Mouse (Mus musculus): ENCODE results near the gene Nuak1. TPM values are rescaled to one million over a fixed set of nuclear protein-coding genes. Genes with fewer than 3 reads are reported as not detected.

Gene Nuak1
- polyA plus RNA-seq, 1 experiment, result 43.7 TPM

DNA sequence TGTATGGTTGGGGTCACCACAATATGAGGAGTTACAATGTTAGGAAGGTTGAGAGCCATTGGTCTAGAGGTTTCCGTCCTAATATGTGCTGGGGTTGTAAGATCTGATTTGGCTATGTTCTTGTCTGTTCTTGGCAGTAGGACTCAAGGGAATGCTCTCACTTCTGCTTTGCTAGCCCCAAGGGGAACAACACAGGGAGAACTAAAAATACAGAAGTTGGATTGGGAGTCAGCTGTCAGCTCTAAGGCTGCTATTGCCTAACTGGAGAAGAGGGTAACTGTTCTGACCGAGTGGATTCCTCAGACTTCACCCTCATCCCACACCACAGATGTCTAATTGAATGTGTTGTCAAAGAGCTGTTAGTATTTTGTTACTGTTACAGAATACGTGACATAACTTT is 101.6 kb downstream of the Nuak1 start:
- no peak overlapping the region for H3K27ac ChIP-seq (ENCODE audit: insufficient read depth, low read length)
- no peaks in the 10 kb centered on the region; the same call in 1 of the 2 replicates for H3K4me1 ChIP-seq (ENCODE audit: control insufficient read depth, insufficient read depth, low read length)
- no peak overlapping the region for H3K4me3 ChIP-seq (ENCODE audit: insufficient read depth, low read length)
- TF ChIP-seq POLR2A (IDR thresholded peaks at IDR 0.05; ENCODE audit: extremely low read depth, insufficient read depth, low read length), result no peak
- TF ChIP-seq CTCF (IDR thresholded peaks at IDR 0.05; ENCODE audit: extremely low read depth, insufficient read depth, low read length), result no peak

- Histone ChIP-seq H3K4me1 (ENCODE audit: control insufficient read depth, insufficient read depth, low read length) (no peaks in the 10 kb centered on the region; the same call in 1 of the 2 replicates), H3K27ac (ENCODE audit: insufficient read depth, low read length) (no peak overlapping the region), H3K4me3 (ENCODE audit: insufficient read depth, low read length) (no peak overlapping the region)
- TF ChIP-seq CTCF (IDR thresholded peaks at IDR 0.05; ENCODE audit: extremely low read depth, insufficient read depth, low read length) (no peak), POLR2A (IDR thresholded peaks at IDR 0.05; ENCODE audit: extremely low read depth, insufficient read depth, low read length) (no peak)
These were observed 105.0 kb downstream of the Nuak1 start for GRCm38 (mm10) chr10:84335441-84335840.

- no peak overlapping the region for H3K27ac ChIP-seq (ENCODE audit: insufficient read depth, low read length)
- TF ChIP-seq POLR2A (IDR thresholded peaks at IDR 0.05; ENCODE audit: extremely low read depth, insufficient read depth, low read length) (no peak), CTCF (IDR thresholded peaks at IDR 0.05; ENCODE audit: extremely low read depth, insufficient read depth, low read length) (no peak)
- H3K4me1 ChIP-seq (ENCODE audit: control insufficient read depth, insufficient read depth, low read length), result no peaks in the 10 kb centered on the region
- no peak overlapping the region for H3K4me3 ChIP-seq (ENCODE audit: insufficient read depth, low read length)
These were observed 110.6 kb downstream of the Nuak1 start for GRCm38 (mm10) chr10:84329822-84330221.

DNA sequence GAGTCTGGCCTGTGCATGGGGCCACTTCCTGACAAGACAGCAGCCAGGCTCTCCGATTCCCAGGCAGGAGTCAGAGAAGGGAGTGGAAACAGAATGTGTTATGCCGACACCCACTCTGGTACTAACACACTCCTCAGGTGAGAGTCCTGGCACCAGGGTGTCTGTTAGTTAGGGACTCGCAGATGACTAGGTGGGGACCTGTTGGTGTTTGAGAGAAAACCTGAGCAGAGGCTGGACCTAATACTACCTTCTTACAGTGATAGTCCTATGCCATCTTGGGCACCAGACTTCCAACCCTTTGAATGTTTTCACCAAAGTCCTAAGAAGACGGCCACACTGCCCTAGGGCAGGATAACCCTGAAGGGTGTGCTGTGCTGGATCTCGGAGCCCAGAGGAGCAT is 111.1 kb downstream of the Nuak1 start:
- TF ChIP-seq CTCF (IDR thresholded peaks at IDR 0.05; ENCODE audit: extremely low read depth, insufficient read depth, low read length) (no peak), POLR2A (IDR thresholded peaks at IDR 0.05; ENCODE audit: extremely low read depth, insufficient read depth, low read length) (no peak)
- H3K4me3 ChIP-seq (ENCODE audit: insufficient read depth, low read length), result no peak overlapping the region
- H3K27ac ChIP-seq (ENCODE audit: insufficient read depth, low read length), result no peak overlapping the region
- H3K4me1 ChIP-seq (ENCODE audit: control insufficient read depth, insufficient read depth, low read length), result no peaks in the 10 kb centered on the region

DNA sequence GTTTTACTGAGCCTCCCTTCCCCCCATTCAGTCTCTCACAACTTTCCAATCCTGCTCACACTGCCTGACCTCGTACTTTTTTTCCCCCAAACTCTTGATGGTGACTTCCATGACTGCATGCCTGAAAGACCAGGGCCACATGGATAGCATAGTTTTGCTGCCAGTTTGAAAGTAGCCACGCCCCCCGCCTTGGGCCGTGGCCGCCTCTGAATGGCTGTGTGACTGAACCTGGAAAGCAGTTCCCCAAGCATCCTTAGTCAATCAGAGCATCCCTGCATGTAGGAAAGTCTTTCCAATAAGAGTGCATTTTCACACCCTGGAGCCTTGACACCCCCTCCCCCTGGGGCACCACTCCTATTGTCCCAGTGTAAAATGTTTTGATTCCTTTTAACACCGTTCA is 116.4 kb downstream of the Nuak1 start:
- Histone ChIP-seq H3K4me3 (ENCODE audit: insufficient read depth, low read length) (no peak overlapping the region), H3K27ac (ENCODE audit: insufficient read depth, low read length) (no peak overlapping the region), H3K4me1 (ENCODE audit: control insufficient read depth, insufficient read depth, low read length) (no peaks in the 10 kb centered on the region)
- TF ChIP-seq POLR2A (IDR thresholded peaks at IDR 0.05; ENCODE audit: extremely low read depth, insufficient read depth, low read length) (no peak), CTCF (IDR thresholded peaks at IDR 0.05; ENCODE audit: extremely low read depth, insufficient read depth, low read length) (no peak)

Other genes with a start within 250 kb of the Nuak1 start
- gene Ckap4, start 93.5 kb upstream of the Nuak1 start, polyA plus RNA-seq (2012; rRNA removed), result 13.2 and 14.1 TPM in 2 replicates
- gene Tcp11l2, start 136.0 kb upstream of the Nuak1 start, polyA plus RNA-seq (2012; rRNA removed), result 22.0 and 22.4 TPM in 2 replicates
- 7.1 and 7.3 TPM in 2 replicates for gene Polr3b, start 181.7 kb upstream of the Nuak1 start, polyA plus RNA-seq (2012; rRNA removed)